Mouse (Mus musculus) CH12.LX (cell line): Measurements from ENCODE around the gene Bcdin3d. TPM values are rescaled to one million over a fixed set of nuclear protein-coding genes. Genes with fewer than 3 reads are reported as not detected.

Experiments used
- DNase-seq: peaks from one replicate; pipeline ENCODE4 v3.0.0-alpha.2; 2013; ENCODE audit errors: extremely low read depth
- H3K27ac ChIP-seq: 2 replicates; pipeline ENCODE4 v1.5.1; 2012; ENCODE audit warnings: low read depth, mild to moderate bottlenecking, control low read depth, moderate library complexity; ENCODE audit not compliant: insufficient read depth
- H3K27me3 ChIP-seq: replicated peaks from 2 replicates; pipeline ENCODE3; 2012; ENCODE audit warnings: inconsistent platforms
- H3K36me3 ChIP-seq, 2 experiments: replicated peaks in 1 of 2; 2 replicates each; pipeline versions ENCODE3 to v1.6.1; 2012; ENCODE audit warnings: inconsistent platforms in 1 of 2, low read length in 1 of 2, mild to moderate bottlenecking in 1 of 2, mixed read lengths in 1 of 2, moderate library complexity in 1 of 2; ENCODE audit not compliant: control insufficient read depth in 1 of 2, insufficient read depth in 1 of 2
- H3K4me1 ChIP-seq, 2 experiments: 2 replicates each; pipeline ENCODE4 v1.6.1; 2012; ENCODE audit warnings: inconsistent platforms in 1 of 2, moderate library complexity in 1 of 2; ENCODE audit not compliant: insufficient read depth in 2 of 2, control insufficient read depth in 1 of 2
- H3K4me2 ChIP-seq: 2 replicates; pipeline ENCODE4 v1.6.1; 2012; ENCODE audit warnings: low read depth, mild to moderate bottlenecking, control low read depth; ENCODE audit not compliant: poor library complexity, insufficient read depth, severe bottlenecking
- H3K4me3 ChIP-seq, 3 experiments: fragments of 150-350 bp in 1 of 3; sonication (generic) in 1 of 3; replicated peaks in 1 of 3; 2 replicates each; pipeline versions ENCODE3 to v1.5.1; 2011 to 2012; ENCODE audit warnings: low read depth in 2 of 3, low read length in 2 of 3, mild to moderate bottlenecking in 2 of 3, moderate library complexity in 2 of 3, control low read depth in 1 of 3, improper control_type of control experiment in 1 of 3, inconsistent platforms in 1 of 3, mixed read lengths in 1 of 3; ENCODE audit not compliant: poor library complexity in 1 of 3
- H3K79me2 ChIP-seq: replicated peaks from 2 replicates; pipeline ENCODE4 v1.6.1; 2012; ENCODE audit warnings: mild to moderate bottlenecking, moderate library complexity; ENCODE audit not compliant: control insufficient read depth, poor library complexity, insufficient read depth, severe bottlenecking; ENCODE audit errors: extremely low read depth
- H3K9ac ChIP-seq: 2 replicates; pipeline ENCODE4 v1.6.1; 2012; ENCODE audit warnings: low read depth, mild to moderate bottlenecking, control low read depth, moderate library complexity; ENCODE audit not compliant: insufficient read depth
- H3K9me3 ChIP-seq: replicated peaks from 2 replicates; pipeline ENCODE3; 2012; ENCODE audit warnings: low read length, inconsistent platforms, mixed read lengths
- BHLHE40 ChIP-seq: IDR thresholded peaks from 2 replicates; pipeline ENCODE4 v1.6.1; 2011; ENCODE audit warnings: mild to moderate bottlenecking, low read depth, low read length, improper control_type of control experiment
- CHD2 ChIP-seq: IDR thresholded peaks from 2 replicates; pipeline ENCODE4 v1.6.1; 2011; ENCODE audit warnings: low read length, improper control_type of control experiment
- E2F4 ChIP-seq: IDR thresholded peaks from 2 replicates; pipeline ENCODE4 v1.6.1; 2011; ENCODE audit warnings: low read depth, low read length, improper control_type of control experiment; ENCODE audit not compliant: insufficient replicate concordance
- ELF1 ChIP-seq: IDR thresholded peaks from 2 replicates; pipeline ENCODE4 v1.6.1; 2014; ENCODE audit warnings: low read depth, mild to moderate bottlenecking, inconsistent platforms, low read length, improper control_type of control experiment
- ETS1 ChIP-seq: conservative IDR thresholded peaks from 2 replicates; pipeline ENCODE4 v1.6.1; 2012; ENCODE audit warnings: low read depth, mild to moderate bottlenecking, inconsistent platforms, low read length, improper control_type of control experiment, moderate library complexity
- GABPA ChIP-seq: IDR thresholded peaks from 2 replicates; pipeline ENCODE4 v1.6.1; 2012; ENCODE audit warnings: low read depth, low read length, improper control_type of control experiment, inconsistent platforms; ENCODE audit not compliant: insufficient replicate concordance
- HCFC1 ChIP-seq: IDR thresholded peaks from 2 replicates; pipeline ENCODE4 v1.6.1; 2012; ENCODE audit warnings: low read depth, mild to moderate bottlenecking, inconsistent platforms, low read length, improper control_type of control experiment
- JUN ChIP-seq: IDR thresholded peaks from 2 replicates; pipeline ENCODE4 v1.6.1; 2011; ENCODE audit warnings: low read depth, mild to moderate bottlenecking, low read length, improper control_type of control experiment, moderate library complexity; ENCODE audit not compliant: insufficient read depth
- JUND ChIP-seq: conservative IDR thresholded peaks from 2 replicates; pipeline ENCODE4 v1.6.1; 2011; ENCODE audit warnings: low read depth, low read length, improper control_type of control experiment
- KAT2A ChIP-seq: IDR thresholded peaks from 2 replicates; pipeline ENCODE4 v1.6.1; 2012; ENCODE audit warnings: low read length, improper control_type of control experiment, inconsistent platforms; ENCODE audit not compliant: insufficient replicate concordance
- MAFK ChIP-seq: IDR thresholded peaks from 2 replicates; pipeline ENCODE4 v1.6.1; 2011; ENCODE audit warnings: low read length, improper control_type of control experiment; ENCODE audit not compliant: insufficient replicate concordance
- MAZ ChIP-seq: IDR thresholded peaks from 2 replicates; pipeline ENCODE4 v1.6.1; 2012; ENCODE audit warnings: low read depth, mild to moderate bottlenecking, inconsistent platforms, low read length, improper control_type of control experiment, moderate library complexity
- MEF2A ChIP-seq: IDR thresholded peaks from 2 replicates; pipeline ENCODE4 v1.6.1; 2014; ENCODE audit warnings: low read depth, mild to moderate bottlenecking, inconsistent platforms, low read length, improper control_type of control experiment, borderline replicate concordance
- NELFE ChIP-seq: IDR thresholded peaks from 2 replicates; pipeline ENCODE4 v1.6.1; 2011; ENCODE audit warnings: low read depth, low read length, improper control_type of control experiment
- POLR2A ChIP-seq: IDR thresholded peaks from 2 replicates; pipeline ENCODE4 v1.6.1; 2011; ENCODE audit warnings: low read depth, mild to moderate bottlenecking, improper control_type of control experiment, low read length
- POLR2AphosphoS2 ChIP-seq: IDR thresholded peaks from 2 replicates; pipeline ENCODE4 v1.6.1; 2011; ENCODE audit warnings: low read depth, low read length, improper control_type of control experiment
- RCOR1 ChIP-seq: conservative IDR thresholded peaks from 2 replicates; pipeline ENCODE4 v1.6.1; 2012; ENCODE audit warnings: low read depth, mild to moderate bottlenecking, inconsistent platforms, low read length, improper control_type of control experiment
- SIN3A ChIP-seq: IDR thresholded peaks from 2 replicates; pipeline ENCODE4 v1.6.1; 2012; ENCODE audit warnings: low read length, improper control_type of control experiment, inconsistent platforms
- SMC3 ChIP-seq: IDR thresholded peaks from 2 replicates; pipeline ENCODE4 v1.6.1; 2011; ENCODE audit warnings: low read depth, low read length, improper control_type of control experiment
- TBP ChIP-seq: conservative IDR thresholded peaks from 2 replicates; pipeline ENCODE4 v1.6.1; 2011; ENCODE audit warnings: low read depth, low read length, improper control_type of control experiment
- TCF12 ChIP-seq: IDR thresholded peaks from 2 replicates; pipeline ENCODE4 v1.6.1; 2014; ENCODE audit warnings: low read depth, mild to moderate bottlenecking, inconsistent platforms, low read length, improper control_type of control experiment
- UBTF ChIP-seq: IDR thresholded peaks from 2 replicates; pipeline ENCODE4 v1.6.1; 2012; ENCODE audit warnings: low read depth, mild to moderate bottlenecking, inconsistent platforms, low read length, improper control_type of control experiment, moderate library complexity
- USF1 ChIP-seq: IDR thresholded peaks from 2 replicates; pipeline ENCODE4 v1.6.1; 2014; ENCODE audit warnings: low read depth, mild to moderate bottlenecking, inconsistent platforms, low read length, improper control_type of control experiment
- ZC3H11A ChIP-seq: IDR thresholded peaks from 2 replicates; pipeline ENCODE4 v1.6.1; 2012; ENCODE audit warnings: low read depth, mild to moderate bottlenecking, inconsistent platforms, low read length, improper control_type of control experiment
- ZMIZ1 ChIP-seq: IDR thresholded peaks from 2 replicates; pipeline ENCODE4 v1.6.1; 2012; ENCODE audit warnings: low read depth, mild to moderate bottlenecking, inconsistent platforms, low read length, improper control_type of control experiment
- dilution Hi-C: fragments of 300-500 bp; cut with MboI; formaldehyde crosslinking; loops from 2 replicates; pipeline ENCODE4 v1.14.3; 2020; ENCODE audit warnings: low sequenced_read_pairs; ENCODE audit not compliant: extremely low pct_unique_long_range_greater_than_20kb, extremely low pct_ligation_motif_present
- in situ Hi-C: fragments of 300-500 bp; cut with MboI; formaldehyde crosslinking; loops from 3 replicates; pipeline ENCODE4 v1.14.3; 2019; ENCODE audit warnings: low sequenced_read_pairs, low pct_ligation_motif_present, low pct_unique_long_range_greater_than_20kb, mixed read lengths
- polyA plus RNA-seq: library from polyadenylated mRNA; unstranded; fragments of >175 nt; gene quantifications from 2 replicates; pipeline ENCODE4 v1.2.1, GENCODE M21; 2012; ENCODE audit warnings: low read depth; ENCODE audit not compliant: insufficient read length
- total RNA-seq, 2 experiments: library from RNA; depleted of rRNA; stranded (reverse); fragments of 300-350 nt in 1 of 2; fragments of >200 nt in 1 of 2; gene quantifications; 2 replicates each; pipeline ENCODE4 v1.2.3; 2012 to 2014

Gene Bcdin3d
- total and polyA plus RNA-seq, 3 experiments = 13.8 to 15.3 (median 14.2) TPM

DNA sequence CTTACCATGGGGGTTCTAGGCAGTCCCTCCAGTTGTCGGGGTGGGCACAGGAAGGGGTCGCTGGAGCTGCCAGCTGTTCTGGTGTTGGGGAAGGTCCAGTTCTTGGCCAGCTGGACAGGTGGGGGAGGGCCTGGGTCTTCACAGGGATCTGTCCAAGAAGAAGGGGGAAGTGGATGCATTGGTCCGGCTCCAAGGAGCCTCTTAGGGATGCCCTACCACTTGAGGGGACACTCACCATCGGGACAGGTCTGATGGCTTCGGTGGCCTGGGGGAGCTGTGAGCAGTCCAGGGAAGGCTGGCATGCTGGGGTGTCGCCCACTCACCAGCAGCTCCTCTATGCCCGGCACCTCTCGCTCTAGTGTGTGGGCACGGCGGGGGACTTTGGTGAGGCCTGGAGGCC, 51.4 kb downstream of the Bcdin3d start:
- Histone ChIP-seq H3K27ac (no peak overlapping the region), H3K36me3 (peaks cover 0 to 59% of the 10 kb centered on the region in 2 experiments), H3K27me3 (no peaks in the 10 kb centered on the region), H3K4me2 (no peak overlapping the region), H3K79me2 (no peaks in the 10 kb centered on the region), H3K9ac (no peak overlapping the region), H3K9me3 (no peaks in the 10 kb centered on the region), H3K4me1 (peaks cover 4 to 13% of the 10 kb centered on the region in 2 experiments; a peak in 2 of 4 replicates), H3K4me3 (no peak overlapping the region)
- in situ Hi-C loops = loop anchor here (5.0 kb wide), 1 partner anchor 44 kb away; no protein-coding TSS in a partner anchor
- no peak for DNase-seq
- dilution Hi-C loops = no loop called here
- TF ChIP-seq ZMIZ1 (no peak), UBTF (no peak), GABPA (no peak), POLR2AphosphoS2 (no peak), HCFC1 (no peak), ELF1 (no peak), TBP (no peak), MAZ (no peak), JUN (no peak), SMC3 (no peak), POLR2A (no peak), NELFE (no peak), MEF2A (no peak)

DNA sequence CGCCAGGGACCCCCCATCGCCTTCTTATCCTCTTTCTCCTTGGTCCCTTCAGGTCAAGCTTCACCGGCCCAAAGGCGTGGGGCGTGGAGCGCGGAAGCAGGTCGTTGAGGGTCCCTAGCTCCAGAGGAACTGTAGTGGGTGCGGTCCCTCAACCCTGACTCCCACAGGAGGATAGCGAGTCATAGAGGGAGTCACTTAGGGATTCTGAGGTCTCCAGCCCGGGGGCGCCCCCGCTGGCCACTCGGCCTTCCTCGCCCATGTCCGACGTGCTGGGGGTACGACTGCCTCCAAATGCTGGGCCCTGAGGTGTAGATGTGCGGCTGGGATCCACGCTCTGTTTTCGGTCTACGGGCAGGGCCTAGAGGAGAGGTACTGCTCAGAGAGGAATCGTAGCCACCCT, 52.0 kb downstream of the Bcdin3d start:
- Histone ChIP-seq H3K4me2 (no peak overlapping the region), H3K36me3 (peaks cover 0 to 53% of the 10 kb centered on the region in 2 experiments), H3K27ac (no peak overlapping the region), H3K27me3 (no peaks in the 10 kb centered on the region), H3K4me1 (peaks cover 7 to 16% of the 10 kb centered on the region in 2 experiments; a peak in 2 of 4 replicates), H3K9me3 (no peaks in the 10 kb centered on the region)
- no peak for DNase-seq
- TF ChIP-seq POLR2AphosphoS2 (no peak), ZC3H11A (no peak), RCOR1 (no peak), KAT2A (no peak), POLR2A (no peak), ETS1 (no peak), NELFE (no peak), TCF12 (no peak), E2F4 (no peak), TBP (no peak), BHLHE40 (no peak), UBTF (no peak), SIN3A (no peak), GABPA (no peak), MAFK (no peak), USF1 (no peak), JUND (no peak), CHD2 (no peak), SMC3 (no peak)
- TF ChIP-seq, all 38 proteins: peak for 0
- Histone ChIP-seq H3K79me2 (no peaks in the 10 kb centered on the region), H3K4me3 (no peak overlapping the region), H3K9ac (no peak overlapping the region)
- in situ Hi-C loops = loop anchor here (5.0 kb wide), 1 partner anchor 45 kb away; no protein-coding TSS in a partner anchor
- dilution Hi-C loops = no loop called here
